Mouse (Mus musculus) lung, embryonic 16.5 days (tissue): ENCODE results near the gene Tmem9. TPM values are rescaled to one million over a fixed set of nuclear protein-coding genes. Genes with fewer than 3 reads are reported as not detected.

Experiments
- ATAC-seq: fragments of 200-750 bp; cut with Nextera tagmentation; 2 replicates; pipeline ENCODE4 v1.8.0; 2017; ENCODE audit warnings: low read depth, mild to moderate bottlenecking, moderate library complexity
- H3K27ac ChIP-seq: fragments of 300-500 bp; sonication (generic); 2 replicates; pipeline ENCODE4 v1.5.1; 2014; ENCODE audit warnings: mild to moderate bottlenecking, control low read depth, low read length
- H3K27me3 ChIP-seq: fragments of 300-500 bp; sonication (generic); 2 replicates; pipeline ENCODE4 v1.6.1; 2014; ENCODE audit warnings: low read depth, low read length, mixed read lengths; ENCODE audit not compliant: control insufficient read depth, insufficient read depth
- H3K36me3 ChIP-seq: fragments of 300-500 bp; sonication (generic); 2 replicates; pipeline ENCODE4 v1.6.1; 2014; ENCODE audit warnings: low read length; ENCODE audit not compliant: control insufficient read depth, insufficient read depth
- H3K4me1 ChIP-seq: fragments of 300-500 bp; sonication (generic); replicated peaks from 2 replicates; pipeline ENCODE4 v1.6.1; 2014; ENCODE audit warnings: low read length, mixed read lengths; ENCODE audit not compliant: control insufficient read depth, insufficient read depth
- H3K4me2 ChIP-seq: fragments of 300-500 bp; sonication (generic); 2 replicates; pipeline ENCODE4 v1.6.1; 2014; ENCODE audit warnings: low read depth, low read length, control low read depth
- H3K4me3 ChIP-seq: fragments of 300-500 bp; sonication (generic); 2 replicates; pipeline ENCODE4 v1.5.1; 2014; ENCODE audit warnings: mild to moderate bottlenecking, low read length, control low read depth
- H3K9ac ChIP-seq: fragments of 300-500 bp; sonication (generic); 2 replicates; pipeline ENCODE4 v1.6.1; 2014; ENCODE audit warnings: low read length, control low read depth
- H3K9me3 ChIP-seq: fragments of 300-500 bp; sonication (generic); 2 replicates; pipeline ENCODE4 v1.6.1; 2016; ENCODE audit warnings: low read length; ENCODE audit not compliant: control insufficient read depth
- WGBS: fragments of 180-500 bp; shearing (Covaris S2); extraction: QIAGEN DNeasy Blood & Tissue Kit; methylation state at CpG from one replicate; pipeline ENCODE4 v1.1.7; 2014; 5-methylcytosine and 5-hydroxymethylcytosine counted together
- polyA plus RNA-seq: library from polyadenylated mRNA; unstranded; fragments of >200 nt; fragmentation: Nextera tagmentation; extraction: Ambion mirVana; gene quantifications from 2 replicates; pipeline ENCODE4 v1.2.1, GENCODE M21; 2015

Gene Tmem9
- polyA plus RNA-seq, 1 experiment from 2014 or later, result 171 TPM

DNA sequence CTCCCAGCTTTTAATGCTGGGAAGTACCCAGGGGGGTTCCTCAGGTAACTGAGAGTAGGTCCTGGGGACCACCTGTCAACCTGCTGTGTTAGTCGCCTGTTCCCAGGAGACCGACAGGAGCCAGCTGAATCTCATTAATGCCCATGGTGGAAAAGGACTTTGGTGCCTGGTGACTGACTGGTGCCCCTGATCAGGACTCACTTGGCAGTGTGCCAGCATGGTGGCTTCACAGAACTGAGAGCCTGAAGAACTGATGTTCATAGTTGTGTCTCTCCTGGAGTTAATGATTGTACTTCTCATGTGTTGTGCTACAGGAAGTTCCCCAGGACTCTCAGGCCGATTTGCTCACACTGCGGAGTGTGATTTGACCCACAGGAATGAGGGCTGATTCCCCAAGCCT lies 14.5 kb upstream of the Tmem9 start:
- Histone ChIP-seq H3K4me2 (no peak overlapping the region), H3K36me3 (no peaks in the 10 kb centered on the region), H3K9ac (no peak overlapping the region), H3K9me3 (no peaks in the 10 kb centered on the region; the same call in 1 of the 2 replicates), H3K4me1 (no peaks in the 10 kb centered on the region), H3K4me3 (no peak overlapping the region), H3K27me3 (no peaks in the 10 kb centered on the region; the same call in 1 of the 2 replicates), H3K27ac (no peak overlapping the region)
- no peak for ATAC-seq
- 71% methylated on average over 4 of the region's 4 CpGs for WGBS

DNA sequence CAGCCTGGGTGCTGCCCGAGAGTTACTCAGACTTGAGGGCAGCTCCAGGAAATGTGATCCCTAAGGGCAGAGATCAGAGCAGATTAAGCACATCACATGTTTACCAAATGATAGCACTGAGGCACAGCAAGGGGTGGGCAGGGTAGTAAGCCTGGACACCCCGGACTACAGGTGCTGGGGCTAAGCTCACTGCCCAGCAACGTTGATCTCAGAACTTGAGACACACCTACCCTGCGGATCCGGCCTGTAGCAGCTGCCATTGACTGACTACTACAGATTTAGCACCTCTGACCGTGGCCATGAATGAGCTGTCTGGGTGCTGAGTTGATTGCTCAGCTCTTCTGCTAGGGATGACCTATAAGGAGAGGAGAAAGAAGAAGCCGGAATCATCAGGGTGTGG lies 10.4 kb upstream of the Tmem9 start:
- Histone ChIP-seq H3K27me3 (no peaks in the 10 kb centered on the region; the same call in 1 of the 2 replicates), H3K4me2 (no peak overlapping the region), H3K4me1 (no peaks in the 10 kb centered on the region), H3K4me3 (no peak overlapping the region), H3K36me3 (no peaks in the 10 kb centered on the region), H3K9me3 (no peaks in the 10 kb centered on the region), H3K27ac (no peak overlapping the region), H3K9ac (no peak overlapping the region)
- no peak for ATAC-seq
- 36% methylated on average over 7 of the region's 7 CpGs for WGBS

DNA sequence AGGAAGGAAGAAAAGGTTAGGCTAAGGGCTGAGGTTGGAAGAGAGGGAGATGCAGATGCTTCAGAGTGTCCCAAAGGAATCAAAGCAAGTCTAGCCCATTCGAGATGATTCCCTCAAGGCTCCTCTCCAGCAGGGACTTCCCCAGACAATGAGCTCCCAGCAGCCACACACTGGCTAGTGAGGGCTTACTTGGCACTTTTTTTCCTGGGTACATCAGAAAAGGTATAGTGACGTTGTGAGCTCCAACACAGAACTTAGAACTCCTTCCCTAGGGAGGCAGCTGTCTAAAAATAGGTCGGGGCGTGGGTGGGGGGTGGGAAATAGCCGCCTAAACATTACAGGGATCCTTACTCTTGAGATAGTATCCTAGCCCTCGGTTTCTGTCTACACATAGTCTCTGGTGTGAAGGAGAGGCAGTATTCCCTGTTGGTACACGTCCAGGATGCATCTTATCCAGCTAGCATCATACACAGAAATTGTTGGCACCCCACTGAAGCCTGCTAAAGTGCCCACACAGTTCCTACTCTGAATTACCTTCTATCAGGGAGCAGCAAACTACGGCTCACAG lies 8.1 kb upstream of the Tmem9 start:
- H3K4me1 ChIP-seq, result no peaks in the 10 kb centered on the region
- no peak for ATAC-seq
- H3K9me3 ChIP-seq, result no peaks in the 10 kb centered on the region
- no peaks in the 10 kb centered on the region; the same call in 1 of the 2 replicates for H3K27me3 ChIP-seq
- H3K36me3 ChIP-seq, result no peaks in the 10 kb centered on the region
- H3K27ac ChIP-seq, result no peak overlapping the region
- no peak overlapping the region for H3K4me2 ChIP-seq
- no peak overlapping the region for H3K4me3 ChIP-seq
- H3K9ac ChIP-seq, result no peak overlapping the region
- 44% methylated on average over 8 of the region's 8 CpGs for WGBS

DNA sequence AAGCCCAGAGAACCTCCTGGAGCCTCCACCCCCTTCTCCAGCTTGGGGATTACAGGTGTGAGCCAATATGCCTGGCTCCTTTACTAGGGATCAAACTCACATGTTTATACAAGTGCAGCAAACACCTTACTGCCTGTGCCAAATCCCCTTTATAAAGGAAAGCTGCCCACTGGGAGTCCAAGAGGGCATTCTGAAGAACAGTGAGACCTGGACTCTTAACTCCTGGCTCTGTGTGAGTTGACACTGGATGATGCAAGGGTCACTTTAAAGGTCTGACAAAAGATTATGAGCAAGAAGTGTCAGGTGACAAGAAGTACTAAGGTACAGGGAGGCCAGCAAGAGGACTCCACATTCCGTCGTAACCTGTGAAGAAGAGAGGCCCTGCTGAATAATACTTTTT lies 6.5 kb upstream of the Tmem9 start:
- Histone ChIP-seq H3K27ac (no peak overlapping the region), H3K9ac (no peak overlapping the region), H3K9me3 (no peaks in the 10 kb centered on the region), H3K4me3 (no peak overlapping the region), H3K4me2 (no peak overlapping the region), H3K27me3 (peaks cover 1% of the 10 kb centered on the region; the same call in 1 of the 2 replicates), H3K36me3 (no peaks in the 10 kb centered on the region), H3K4me1 (no peaks in the 10 kb centered on the region)
- WGBS, result 65% methylated on average over 2 of the region's 2 CpGs
- no peak for ATAC-seq

DNA sequence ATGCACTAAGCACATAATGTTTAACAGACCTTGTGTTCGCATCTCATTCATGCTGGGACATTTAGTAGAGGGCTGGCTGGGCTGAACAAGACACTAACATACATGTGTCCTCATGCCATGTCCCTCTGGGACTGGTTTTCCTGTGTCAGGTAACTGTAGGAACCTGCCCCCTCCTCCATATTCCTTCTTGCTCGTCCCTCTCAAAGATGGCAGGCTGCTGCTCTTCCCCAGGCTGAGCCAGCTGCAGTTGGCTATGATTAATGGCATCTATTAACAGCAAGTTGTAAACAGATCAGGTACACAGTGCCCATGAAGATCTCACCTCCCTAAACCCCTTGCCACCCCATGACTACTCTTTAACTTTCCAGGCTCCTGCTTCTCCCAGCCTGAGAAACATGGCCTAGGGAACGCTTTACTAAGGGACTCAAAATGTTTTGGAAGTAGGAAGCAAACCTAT lies 1.6 kb upstream of the Tmem9 start, which contains the start of gene Igfn1:
TSS of gene Igfn1 (minus strand) at position 51 of the 457 bp plus-strand sequence.
- no peaks in the 10 kb centered on the region for H3K36me3 ChIP-seq
- no peak within 1 kb of the TSS for H3K27ac ChIP-seq
- peaks cover 7% of the 10 kb centered on the region for H3K4me1 ChIP-seq
- peak within 1 kb of the TSS; percentile 62; the same call in 1 of the 2 replicates for H3K9ac ChIP-seq
- ATAC-seq, result no peak
- 70% methylated on average over 3 of the region's 3 CpGs for WGBS
- peak within 1 kb of the TSS; percentile 80 for H3K4me2 ChIP-seq
- H3K9me3 ChIP-seq, result no peaks in the 10 kb centered on the region
- peaks cover 5% of the 10 kb centered on the region; the same call in 1 of the 2 replicates for H3K27me3 ChIP-seq
- peak within 1 kb of the TSS; percentile 59; the same call in 1 of the 2 replicates for H3K4me3 ChIP-seq

DNA sequence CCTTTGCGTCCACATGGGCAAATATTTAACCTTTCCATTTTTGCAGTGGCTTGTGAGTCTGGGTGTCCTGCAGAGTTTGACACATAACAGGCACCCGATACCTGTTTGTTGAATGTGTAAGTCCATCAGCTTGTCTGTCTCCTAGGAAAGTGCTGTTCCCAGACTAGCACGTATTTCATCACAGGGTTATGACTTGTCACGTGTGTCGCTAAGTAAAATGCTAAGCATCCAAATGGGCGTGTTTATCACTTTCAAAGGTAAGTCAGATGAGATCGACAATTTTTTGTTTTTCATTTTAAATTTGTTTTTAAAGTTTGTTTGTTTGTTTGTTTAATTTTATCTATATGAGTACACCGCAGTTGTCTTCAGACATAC lies 196 bp downstream of the Tmem9 start:
- H3K4me3 ChIP-seq, result peak overlapping the region; percentile 59
- ATAC-seq, result no peak

DNA sequence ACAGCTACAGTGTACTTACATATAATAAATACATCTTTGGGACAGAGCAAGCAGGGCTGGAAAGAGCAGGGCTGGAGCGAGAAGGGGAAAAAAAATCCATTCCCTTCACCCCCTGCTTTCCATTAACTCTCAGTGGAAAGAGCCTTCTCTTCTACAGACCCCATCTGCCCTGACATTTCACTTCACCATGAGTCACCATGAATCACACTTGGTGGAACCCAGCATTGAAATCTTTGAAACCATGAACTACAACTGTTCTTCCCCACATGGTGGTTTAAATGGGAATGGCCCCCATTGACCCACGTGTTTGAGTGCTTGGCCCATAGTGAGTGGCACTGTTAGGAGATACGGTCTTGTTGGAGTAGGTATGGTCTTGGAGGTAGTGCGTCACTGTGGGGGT lies 2.3 kb downstream of the Tmem9 start:
- WGBS, result 89% methylated on average over 4 of the region's 4 CpGs
- Histone ChIP-seq H3K9me3 (no peaks in the 10 kb centered on the region), H3K27me3 (peaks cover 5% of the 10 kb centered on the region; the same call in 1 of the 2 replicates), H3K27ac (no peak overlapping the region), H3K4me3 (no peak overlapping the region), H3K4me2 (no peak overlapping the region), H3K9ac (no peak overlapping the region), H3K36me3 (no peaks in the 10 kb centered on the region), H3K4me1 (peaks cover 7% of the 10 kb centered on the region)
- no peak for ATAC-seq

More for the DNA sequence above, 196 bp downstream of the Tmem9 start:
- no peaks in the 10 kb centered on the region for H3K9me3 ChIP-seq
- H3K27me3 ChIP-seq, result peaks cover 5% of the 10 kb centered on the region; the same call in 1 of the 2 replicates
- WGBS, result 16% methylated on average over 8 of the region's 8 CpGs
- no peaks in the 10 kb centered on the region for H3K36me3 ChIP-seq
- peak overlapping the region; percentile 80 for H3K4me2 ChIP-seq
- H3K27ac ChIP-seq, result no peak overlapping the region
- no peak overlapping the region; the same call in 1 of the 2 replicates for H3K9ac ChIP-seq
- peaks cover 7% of the 10 kb centered on the region for H3K4me1 ChIP-seq

DNA sequence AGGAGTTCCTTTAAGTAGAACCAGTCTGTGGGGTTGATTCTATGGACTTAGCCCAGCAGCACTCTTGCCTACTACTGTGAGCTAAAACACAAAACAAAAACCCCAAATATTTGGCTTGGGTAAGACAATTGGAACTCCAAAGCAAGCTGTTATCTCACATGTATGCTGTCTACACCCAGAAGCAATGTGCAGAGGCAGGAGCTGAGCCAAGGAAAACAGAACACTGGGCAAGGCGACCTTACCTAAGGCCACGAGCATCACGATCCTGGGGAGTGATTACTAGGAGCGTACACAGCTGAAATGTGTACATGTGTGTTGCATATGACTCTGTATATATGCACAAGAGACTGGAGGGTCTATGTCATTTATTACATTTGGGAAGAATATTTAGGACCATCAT lies 5.6 kb downstream of the Tmem9 start:
- Histone ChIP-seq H3K27ac (no peak overlapping the region), H3K4me2 (no peak overlapping the region), H3K27me3 (no peaks in the 10 kb centered on the region), H3K4me1 (peaks cover 6% of the 10 kb centered on the region; the same call in 1 of the 2 replicates), H3K9ac (no peak overlapping the region), H3K9me3 (no peaks in the 10 kb centered on the region), H3K4me3 (no peak overlapping the region), H3K36me3 (no peaks in the 10 kb centered on the region)
- WGBS, result 61% methylated on average over 4 of the region's 4 CpGs
- ATAC-seq, result no peak

DNA sequence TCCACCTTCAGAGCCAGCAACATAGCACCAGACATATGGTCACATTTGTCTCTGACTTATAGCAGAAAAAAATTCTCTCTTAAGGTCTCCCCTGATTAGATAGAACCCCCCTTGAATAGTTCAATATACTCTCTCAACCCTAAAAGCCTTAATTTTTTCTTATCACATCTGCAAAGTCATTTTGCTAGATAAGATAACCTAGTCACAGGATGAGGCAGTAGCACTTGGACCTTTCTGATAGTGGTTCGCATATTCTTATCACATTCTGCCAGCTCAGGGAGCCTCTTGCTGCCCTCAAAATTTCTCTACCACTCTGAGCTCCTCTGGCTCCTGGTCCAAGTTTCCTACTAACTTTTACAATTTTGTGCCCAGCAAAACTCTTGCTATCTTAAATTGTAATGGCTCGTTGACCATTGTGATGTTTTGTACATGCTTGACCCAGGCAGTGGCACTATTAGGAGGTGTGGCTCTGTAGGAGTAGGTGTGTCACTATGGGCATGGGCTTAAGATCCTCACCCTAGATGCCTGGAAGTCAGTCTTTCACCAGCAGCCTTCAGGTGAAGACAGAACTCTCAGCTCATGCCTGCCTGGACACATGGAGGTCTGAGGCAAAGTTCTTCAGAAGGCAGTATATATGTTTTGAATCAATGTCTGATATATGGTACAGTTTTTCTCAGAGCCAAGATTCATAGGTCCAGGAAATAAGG lies 7.0 kb downstream of the Tmem9 start:
- H3K9me3 ChIP-seq, result no peaks in the 10 kb centered on the region
- H3K27ac ChIP-seq, result no peak overlapping the region
- H3K4me2 ChIP-seq, result no peak overlapping the region
- peaks cover 8% of the 10 kb centered on the region; the same call in 1 of the 2 replicates for H3K4me1 ChIP-seq
- no peak overlapping the region for H3K9ac ChIP-seq
- 45% methylated on average over 2 of the region's 2 CpGs for whole genome bisulfite sequencing
- no peak for ATAC-seq
- no peak overlapping the region for H3K4me3 ChIP-seq
- H3K27me3 ChIP-seq, result no peaks in the 10 kb centered on the region
- no peaks in the 10 kb centered on the region for H3K36me3 ChIP-seq
